In the genomic region with DNA sequence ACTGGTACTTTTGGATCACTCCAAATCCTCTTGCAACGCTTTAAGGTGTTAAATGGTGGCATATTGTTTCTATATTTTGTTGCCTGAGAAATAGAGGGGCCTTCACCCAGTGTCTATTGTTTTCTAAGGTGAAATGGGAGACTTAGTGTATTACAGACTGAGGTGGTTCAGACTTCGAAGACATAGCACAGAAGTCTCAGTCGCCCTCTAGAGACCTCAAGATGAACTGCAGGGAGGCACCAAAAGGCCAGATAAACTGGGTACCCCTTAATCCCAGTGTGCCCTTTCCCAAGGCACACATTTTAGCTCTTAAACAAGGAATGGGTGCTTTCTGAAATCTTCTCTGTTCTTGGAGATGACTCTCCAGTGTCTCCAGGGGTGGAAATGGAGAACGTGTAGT, we compare ENCODE assay signal across 9 mouse cellular contexts.
DNase-seq lines count a peak whose midpoint lies in the region; ATAC-seq lines count a peak whose summit lies in the region.
"Had no signal": no experiment of that assay in that cellular context is flagged by ENCODE, and none has a peak within 500 bp of the region (broad histone marks: within the 10 kb centered on the region; RNA-seq: fewer than 3 reads in every experiment).

No protein-coding gene starts in this region.

- H3K9ac ChIP-seq in midbrain, embryonic 11.5 days (ENCODE audit: low read length) = no peak overlapping the region
- H3K9ac ChIP-seq in midbrain, embryonic 16.5 days (ENCODE audit: low read depth, low read length) = no peak overlapping the region
- H3K9ac ChIP-seq in intestine, embryonic 15.5 days = no peak overlapping the region
- H3K9ac ChIP-seq: liver, embryonic 13.5 days had no signal

- peak; percentile 44; the same call in 1 of the 2 replicates for ATAC-seq in midbrain, embryonic 11.5 days (ENCODE audit: low FRiP score)
- ATAC-seq in midbrain, embryonic 16.5 days = no peak
- peak; percentile 49 for ATAC-seq in activated CD4-positive, CD25-positive, alpha-beta regulatory T cell, adult 4 months
- ATAC-seq in intestine, embryonic 15.5 days = no peak

- H3K36me3 ChIP-seq in midbrain, embryonic 11.5 days (ENCODE audit: control insufficient read depth, insufficient read depth, low read length) = no peaks in the 10 kb centered on the region
- H3K36me3 ChIP-seq in midbrain, embryonic 16.5 days (ENCODE audit: control insufficient read depth, insufficient read depth, low read length) = no peaks in the 10 kb centered on the region
- H3K36me3 ChIP-seq in limb, embryonic 10.5 days = no peaks in the 10 kb centered on the region
- H3K36me3 ChIP-seq in intestine, embryonic 15.5 days = no peaks in the 10 kb centered on the region
- H3K36me3 ChIP-seq: liver, embryonic 13.5 days had no signal

- H3K27me3 ChIP-seq in midbrain, embryonic 11.5 days (ENCODE audit: control insufficient read depth, insufficient read depth, low read length) = no peaks in the 10 kb centered on the region
- H3K27me3 ChIP-seq in midbrain, embryonic 16.5 days (ENCODE audit: control insufficient read depth, insufficient read depth, low read depth, low read length) = no peaks in the 10 kb centered on the region
- H3K27me3 ChIP-seq in limb, embryonic 10.5 days (ENCODE audit: low read depth, poor library complexity, severe bottlenecking) = no peaks in the 10 kb centered on the region
- H3K27me3 ChIP-seq in intestine, embryonic 15.5 days (replicated peaks) = no peaks in the 10 kb centered on the region
- H3K27me3 ChIP-seq: liver, embryonic 13.5 days had no signal

- H3K4me3 ChIP-seq in midbrain, embryonic 11.5 days (ENCODE audit: low read depth, low read length) = no peak overlapping the region
- H3K4me3 ChIP-seq in midbrain, embryonic 16.5 days (ENCODE audit: low read depth, low read length) = no peak overlapping the region
- no peak overlapping the region for H3K4me3 ChIP-seq in limb, embryonic 10.5 days
- no peak overlapping the region for H3K4me3 ChIP-seq in intestine, embryonic 15.5 days (replicated peaks)
- H3K4me3 ChIP-seq: liver, embryonic 13.5 days had no signal

- H3K27ac ChIP-seq in midbrain, embryonic 11.5 days (ENCODE audit: low read depth, low read length) = no peak overlapping the region
- H3K27ac ChIP-seq in midbrain, embryonic 16.5 days (ENCODE audit: low read length) = no peak overlapping the region
- H3K27ac ChIP-seq in limb, embryonic 10.5 days = no peak overlapping the region
- H3K27ac ChIP-seq in intestine, embryonic 15.5 days = no peak overlapping the region
- H3K27ac ChIP-seq: liver, embryonic 13.5 days had no signal

- no peaks in the 10 kb centered on the region for H3K4me1 ChIP-seq in midbrain, embryonic 11.5 days (ENCODE audit: control insufficient read depth, insufficient read depth, low read length)
- H3K4me1 ChIP-seq in midbrain, embryonic 16.5 days (ENCODE audit: control insufficient read depth, insufficient read depth, low read length) = no peaks in the 10 kb centered on the region
- H3K4me1 ChIP-seq in limb, embryonic 10.5 days = 0 out of 2 replicates have a peak, but pooled peaks cover 3% of the 10 kb centered on the region
- H3K4me1 ChIP-seq in intestine, embryonic 15.5 days (replicated peaks) = no peaks in the 10 kb centered on the region
- H3K4me1 ChIP-seq: liver, embryonic 13.5 days had no signal

- 23% methylated on average over 4 of the region's 4 CpGs for WGBS in midbrain, embryonic 11.5 days
- 18% methylated on average over 4 of the region's 4 CpGs for WGBS in midbrain, embryonic 16.5 days
- 24% methylated on average over 4 of the region's 4 CpGs for WGBS in limb, embryonic 10.5 days
- 24% methylated on average over 4 of the region's 4 CpGs for WGBS in intestine, embryonic 15.5 days

- no peak overlapping the region for H3K4me2 ChIP-seq in midbrain, embryonic 11.5 days
- H3K4me2 ChIP-seq in midbrain, embryonic 16.5 days (ENCODE audit: low read length) = no peak overlapping the region
- no peak overlapping the region for H3K4me2 ChIP-seq in intestine, embryonic 15.5 days (replicated peaks)
- H3K4me2 ChIP-seq: liver, embryonic 13.5 days had no signal

- no peaks in the 10 kb centered on the region for H3K9me3 ChIP-seq in midbrain, embryonic 11.5 days (ENCODE audit: control insufficient read depth, low read length)
- no peaks in the 10 kb centered on the region for H3K9me3 ChIP-seq in midbrain, embryonic 16.5 days (replicated peaks; ENCODE audit: control insufficient read depth, low read length, poor library complexity, severe bottlenecking)
- H3K9me3 ChIP-seq in limb, embryonic 10.5 days (replicated peaks) = no peaks in the 10 kb centered on the region
- no peaks in the 10 kb centered on the region for H3K9me3 ChIP-seq in intestine, embryonic 15.5 days
- H3K9me3 ChIP-seq: liver, embryonic 13.5 days had no signal

- peak; percentile 88 for DNase-seq in midbrain, embryonic 11.5 days (ENCODE audit: low spot score, missing footprints)
- DNase-seq in cerebellum, adult 8-10 months = peak; percentile 47
- DNase-seq in forelimb bud, embryonic 11.5 days (ENCODE audit: low read depth, low spot score) = peak; percentile 43
- DNase-seq in limb, embryonic 10.5 days (ENCODE audit: low spot score) = peak; percentile 40
- peak; percentile 69 for DNase-seq in retina, postnatal 1 day
- DNase-seq: liver, embryonic 13.5 days had no signal

Comparison
In these comparisons a context has a peak if more than half of its experiments do, and no peak if none do; other contexts are left out.
1. ATAC-seq: peak in midbrain, embryonic 11.5 days (single experiment) and activated CD4-positive, CD25-positive, alpha-beta regulatory T cell, adult 4 months (single experiment); none in midbrain, embryonic 16.5 days (single experiment) and intestine, embryonic 15.5 days (single experiment).
2. Peak in every context shown above with its lines, with median percentiles within 50 percentile points of each other: DNase-seq.